Mouse (Mus musculus) heart, embryonic 12.5 days (tissue): ENCODE measurements around the gene Tfrc. TPM values are rescaled to one million over a fixed set of nuclear protein-coding genes. Genes with fewer than 3 reads are reported as not detected.
A peak's percentile ranks its signal among the peaks of the same experiment; 100 is the strongest.

Experiments used
- ATAC-seq: fragments of 200-750 bp; cut with Nextera tagmentation; 2 replicates; pipeline ENCODE4 v1.8.0; 2017; ENCODE audit warnings: moderate TSS enrichment, moderate library complexity; ENCODE audit not compliant: insufficient number of reproducible peaks, low FRiP score
- H3K27ac ChIP-seq: fragments of 300-500 bp; sonication (generic); 2 replicates; pipeline ENCODE4 v1.5.1; 2016; ENCODE audit warnings: mild to moderate bottlenecking, moderate library complexity; ENCODE audit not compliant: poor library complexity, severe bottlenecking
- H3K27me3 ChIP-seq: fragments of 300-500 bp; sonication (generic); replicated peaks from 2 replicates; pipeline ENCODE4 v1.6.1; 2016; ENCODE audit warnings: mild to moderate bottlenecking, moderate library complexity
- H3K36me3 ChIP-seq: fragments of 300-500 bp; sonication (generic); 2 replicates; pipeline ENCODE4 v1.6.1; 2016; ENCODE audit warnings: mild to moderate bottlenecking, moderate library complexity
- H3K4me1 ChIP-seq: fragments of 300-500 bp; sonication (generic); replicated peaks from 2 replicates; pipeline ENCODE4 v1.6.1; 2016; ENCODE audit warnings: mild to moderate bottlenecking
- H3K4me2 ChIP-seq: fragments of 300-500 bp; sonication (generic); 2 replicates; pipeline ENCODE4 v1.6.1; 2016; ENCODE audit warnings: mild to moderate bottlenecking, moderate library complexity
- H3K4me3 ChIP-seq: fragments of 300-500 bp; sonication (generic); 2 replicates; pipeline ENCODE4 v1.5.1; 2016; ENCODE audit warnings: mild to moderate bottlenecking
- H3K9ac ChIP-seq: fragments of 300-500 bp; sonication (generic); 2 replicates; pipeline ENCODE4 v1.6.1; 2016; ENCODE audit warnings: mild to moderate bottlenecking, moderate library complexity
- H3K9me3 ChIP-seq: fragments of 300-500 bp; sonication (generic); replicated peaks from 2 replicates; pipeline ENCODE4 v1.6.1; 2016; ENCODE audit warnings: mild to moderate bottlenecking, moderate library complexity
- WGBS: fragments of 180-500 bp; shearing (Covaris S2); methylation state at CpG from one replicate; pipeline ENCODE4 v1.1.7; 2016; 5-methylcytosine and 5-hydroxymethylcytosine counted together
- polyA plus RNA-seq: library from polyadenylated mRNA; unstranded; fragments of >200 nt; fragmentation: Nextera tagmentation; extraction: Ambion mirVana; gene quantifications from 2 replicates; pipeline ENCODE4 v1.2.1, GENCODE M21; 2016

Gene Tfrc
- polyA plus RNA-seq, 1 experiment from 2014 or later: 58.2 TPM

DNA sequence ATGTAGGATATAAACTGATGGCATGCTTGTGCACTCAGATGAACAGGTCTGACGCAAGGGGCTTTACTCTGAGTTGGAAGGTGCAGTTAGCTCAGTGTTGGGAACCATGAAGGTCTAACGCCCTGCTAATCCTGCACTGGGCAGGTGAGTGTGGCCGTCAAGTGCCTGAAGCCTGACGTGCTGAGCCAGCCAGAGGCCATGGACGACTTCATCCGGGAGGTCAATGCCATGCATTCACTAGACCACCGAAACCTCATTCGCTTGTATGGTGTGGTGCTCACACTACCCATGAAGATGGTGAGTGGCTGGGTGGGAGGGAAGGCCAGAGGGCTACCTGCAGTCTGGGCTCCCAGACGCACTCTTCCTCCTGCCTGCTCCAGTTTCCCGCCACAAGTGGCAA lies 60.5 kb downstream of the Tfrc start:
- Histone ChIP-seq H3K4me2 (no peak overlapping the region), H3K4me1 (peaks cover 82% of the 10 kb centered on the region), H3K36me3 (peaks cover 34% of the 10 kb centered on the region), H3K4me3 (no peak overlapping the region), H3K9me3 (no peaks in the 10 kb centered on the region), H3K27me3 (peaks cover 10% of the 10 kb centered on the region; the same call in 1 of the 2 replicates), H3K9ac (no peak overlapping the region), H3K27ac (no peak overlapping the region)
- WGBS: 92% methylated on average over 10 of the region's 10 CpGs
- ATAC-seq: no peak

DNA sequence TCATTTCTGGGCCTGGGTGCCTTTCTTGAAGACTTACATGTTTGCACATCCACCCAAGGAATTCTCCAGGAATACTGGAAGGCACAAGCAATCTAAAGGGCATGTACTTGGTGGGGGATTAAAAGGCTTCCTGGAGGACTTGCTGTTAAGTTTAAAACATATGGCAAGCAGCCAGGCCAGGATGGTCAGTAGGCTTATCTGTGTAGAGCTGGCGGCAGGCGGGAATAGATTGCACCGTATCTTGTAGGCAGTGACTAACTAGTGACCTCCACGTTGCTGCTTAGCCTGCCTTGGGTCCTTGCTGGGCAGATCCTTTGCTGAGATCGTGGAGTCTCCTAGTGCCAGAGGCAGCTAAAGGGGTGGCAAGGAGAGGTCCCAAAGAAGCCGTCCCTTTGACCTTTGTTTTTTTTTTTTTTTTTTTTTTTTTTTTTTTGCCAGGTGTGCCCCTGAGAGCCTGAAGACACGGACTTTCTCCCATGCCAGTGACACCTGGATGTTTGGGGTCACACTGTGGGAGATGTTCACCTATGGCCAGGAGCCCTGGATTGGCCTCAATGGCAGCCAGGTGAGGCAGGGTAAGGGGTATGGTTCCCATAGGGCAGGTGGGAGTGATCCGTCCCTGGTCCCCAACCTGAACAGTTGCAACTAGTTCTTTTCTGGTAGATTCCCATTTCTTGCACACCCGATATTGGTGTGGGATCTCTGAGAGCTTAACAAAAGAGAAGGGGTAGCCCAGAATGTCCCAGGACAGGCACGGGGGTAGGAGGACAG lies 61.8 kb downstream of the Tfrc start:
- H3K4me2 ChIP-seq: peak overlapping the region; percentile 23
- 51% methylated on average over 10 of the region's 10 CpGs for WGBS
- no peak for ATAC-seq
- H3K9ac ChIP-seq: no peak overlapping the region
- H3K27ac ChIP-seq: 0 out of 2 replicates have a peak overlapping the region, but pooled peaks have one; percentile 41
- H3K9me3 ChIP-seq: no peaks in the 10 kb centered on the region
- peaks cover 10% of the 10 kb centered on the region; the same call in 1 of the 2 replicates for H3K27me3 ChIP-seq
- H3K4me1 ChIP-seq: peaks cover 73% of the 10 kb centered on the region
- H3K4me3 ChIP-seq: no peak overlapping the region
- peaks cover 47% of the 10 kb centered on the region for H3K36me3 ChIP-seq

DNA sequence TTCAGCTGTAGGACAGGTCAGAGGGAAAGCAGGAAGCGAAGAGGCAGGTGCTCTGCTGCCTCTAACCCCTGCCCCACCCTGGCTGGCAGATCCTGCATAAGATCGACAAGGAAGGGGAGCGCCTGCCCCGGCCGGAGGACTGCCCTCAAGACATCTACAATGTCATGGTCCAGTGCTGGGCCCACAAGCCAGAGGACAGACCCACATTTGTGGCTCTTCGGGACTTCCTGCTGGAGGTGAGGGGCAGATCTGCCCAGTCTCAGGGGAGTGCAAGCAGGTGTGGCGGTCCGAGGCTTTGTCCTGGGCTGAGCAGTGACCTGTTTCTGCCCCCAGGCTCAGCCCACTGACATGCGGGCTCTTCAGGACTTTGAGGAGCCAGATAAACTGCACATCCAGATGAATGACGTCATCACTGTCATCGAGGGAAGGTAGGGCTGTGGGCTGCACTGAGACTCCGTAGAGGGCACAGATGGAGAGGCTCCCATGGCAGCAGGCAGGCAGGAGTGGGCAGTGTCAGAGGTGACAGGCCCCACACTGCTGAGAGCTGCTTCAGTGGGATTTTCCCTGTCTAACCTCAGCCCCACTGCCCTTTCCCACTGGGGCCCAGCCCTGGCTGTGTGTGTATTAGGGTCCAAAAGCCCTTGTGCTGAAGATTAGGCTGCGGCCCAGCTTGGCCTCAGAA lies 62.6 kb downstream of the Tfrc start:
- no peak overlapping the region for H3K27ac ChIP-seq
- H3K36me3 ChIP-seq: peaks cover 55% of the 10 kb centered on the region
- H3K4me2 ChIP-seq: peak overlapping the region; percentile 23
- ATAC-seq: no peak; the same call in 1 of the 2 replicates
- H3K4me1 ChIP-seq: peaks cover 64% of the 10 kb centered on the region
- WGBS: 72% methylated on average over 13 of the region's 13 CpGs
- no peaks in the 10 kb centered on the region for H3K9me3 ChIP-seq
- H3K27me3 ChIP-seq: peaks cover 10% of the 10 kb centered on the region; the same call in 1 of the 2 replicates
- H3K4me3 ChIP-seq: no peak overlapping the region
- no peak overlapping the region for H3K9ac ChIP-seq

DNA sequence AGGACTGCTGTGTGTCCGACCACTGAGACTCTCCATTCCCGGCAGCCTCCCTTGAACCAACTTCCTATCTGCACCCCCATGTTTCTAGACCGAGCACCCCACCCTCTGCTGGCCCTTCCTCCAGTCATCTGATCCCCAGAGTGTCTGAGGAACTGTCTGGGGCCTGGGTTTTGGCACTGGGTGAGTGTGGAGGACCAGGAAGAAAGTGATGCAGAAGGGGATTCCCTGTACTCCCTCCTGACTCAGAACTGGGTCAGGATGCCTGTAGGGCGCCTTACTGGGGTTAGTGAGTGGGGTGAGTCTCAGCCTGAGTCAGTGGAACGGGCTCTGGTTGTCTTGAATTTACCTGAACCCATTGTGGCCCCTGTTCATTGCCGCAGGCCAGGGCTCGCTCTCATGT lies 63.5 kb downstream of the Tfrc start:
- peaks cover 63% of the 10 kb centered on the region for H3K4me1 ChIP-seq
- H3K9ac ChIP-seq: no peak overlapping the region
- peaks cover 64% of the 10 kb centered on the region for H3K36me3 ChIP-seq
- H3K4me3 ChIP-seq: no peak overlapping the region
- 0 out of 2 replicates have a peak overlapping the region, but pooled peaks have one; percentile 1 for H3K4me2 ChIP-seq
- no peaks in the 10 kb centered on the region for H3K9me3 ChIP-seq
- peaks cover 10% of the 10 kb centered on the region; the same call in 1 of the 2 replicates for H3K27me3 ChIP-seq
- ATAC-seq: no peak
- WGBS: 83% methylated on average over 7 of the region's 7 CpGs
- H3K27ac ChIP-seq: no peak overlapping the region

DNA sequence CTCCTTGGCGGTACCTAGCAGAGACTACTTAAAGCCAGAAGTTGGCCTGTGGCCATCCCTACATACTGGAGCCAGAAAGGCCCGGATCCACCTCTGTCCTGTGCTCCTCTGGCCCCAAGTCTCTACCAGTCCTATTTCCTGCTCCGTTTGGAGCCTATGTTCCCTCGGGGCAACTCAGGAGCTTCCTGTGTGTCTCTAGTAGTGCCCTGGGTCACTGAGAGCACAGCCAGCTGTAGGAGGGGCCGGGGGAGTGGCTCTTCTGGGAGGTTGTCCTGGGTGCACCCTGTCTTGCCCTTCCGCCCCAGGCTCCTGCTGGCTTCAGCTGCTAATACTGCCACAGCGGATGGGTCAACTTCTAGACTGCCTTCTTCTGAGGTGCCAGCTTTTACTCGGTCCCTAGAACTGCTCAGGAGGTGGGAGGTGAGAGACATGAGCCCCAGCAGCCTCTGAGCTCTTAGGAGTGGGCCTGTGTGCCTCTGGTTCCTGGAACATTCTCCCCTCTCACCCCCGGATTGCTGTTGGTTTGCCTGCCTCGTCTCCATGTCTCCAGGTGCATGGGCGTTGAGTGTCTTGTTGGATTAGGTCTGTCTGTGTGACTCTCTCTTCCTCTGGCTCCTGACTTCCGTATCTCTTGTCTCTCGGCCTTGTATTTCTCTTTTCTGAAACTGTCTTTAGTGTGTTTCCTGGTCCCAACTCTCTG lies 64.3 kb downstream of the Tfrc start:
- H3K27me3 ChIP-seq: peaks cover 10% of the 10 kb centered on the region; the same call in 1 of the 2 replicates
- no peak overlapping the region for H3K9ac ChIP-seq
- H3K4me2 ChIP-seq: 0 out of 2 replicates have a peak overlapping the region, but pooled peaks have one; percentile 1
- H3K36me3 ChIP-seq: peaks cover 72% of the 10 kb centered on the region
- peaks cover 63% of the 10 kb centered on the region for H3K4me1 ChIP-seq
- no peaks in the 10 kb centered on the region for H3K9me3 ChIP-seq
- 67% methylated on average over 13 of the region's 13 CpGs for WGBS
- no peak overlapping the region for H3K27ac ChIP-seq
- no peak overlapping the region for H3K4me3 ChIP-seq
- ATAC-seq: no peak

DNA sequence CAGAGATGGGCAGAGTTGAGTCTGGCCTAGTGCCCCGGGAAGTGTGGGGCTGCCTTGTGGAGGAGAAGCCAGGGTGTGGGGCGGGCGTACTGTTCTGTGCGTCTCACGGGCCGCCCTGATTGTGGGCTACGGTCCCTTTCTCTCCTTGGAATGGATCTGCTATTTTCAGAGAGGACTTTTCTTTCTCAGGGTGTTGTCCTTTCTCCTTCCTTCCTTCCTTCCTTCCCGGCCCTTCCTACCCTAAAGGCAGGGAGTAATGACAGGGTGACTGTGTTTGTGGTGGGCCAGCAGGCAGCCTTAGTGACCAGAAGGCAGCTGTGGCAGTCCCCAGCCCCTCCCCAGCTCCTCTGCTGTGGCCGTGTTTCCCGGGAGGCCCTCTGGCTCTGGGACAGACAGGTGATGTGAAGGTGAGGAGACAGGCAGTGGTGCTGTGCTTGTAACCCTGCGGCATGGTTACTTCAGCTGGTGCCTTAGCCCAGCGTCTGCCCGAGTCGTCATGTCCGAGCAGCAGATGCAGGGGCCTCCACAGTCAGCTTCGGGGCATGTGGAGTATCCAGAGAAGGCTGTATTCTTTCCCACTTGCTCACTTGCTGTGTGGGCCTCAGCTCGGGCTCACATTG lies 65.5 kb downstream of the Tfrc start:
- no peak overlapping the region for H3K4me3 ChIP-seq
- 86% methylated on average over 17 of the region's 17 CpGs for WGBS
- H3K9me3 ChIP-seq: no peaks in the 10 kb centered on the region
- H3K36me3 ChIP-seq: peaks cover 79% of the 10 kb centered on the region
- H3K9ac ChIP-seq: no peak overlapping the region
- H3K4me1 ChIP-seq: peaks cover 59% of the 10 kb centered on the region
- no peak overlapping the region for H3K27ac ChIP-seq
- H3K27me3 ChIP-seq: peaks cover 15% of the 10 kb centered on the region
- ATAC-seq: no peak
- H3K4me2 ChIP-seq: no peak overlapping the region

DNA sequence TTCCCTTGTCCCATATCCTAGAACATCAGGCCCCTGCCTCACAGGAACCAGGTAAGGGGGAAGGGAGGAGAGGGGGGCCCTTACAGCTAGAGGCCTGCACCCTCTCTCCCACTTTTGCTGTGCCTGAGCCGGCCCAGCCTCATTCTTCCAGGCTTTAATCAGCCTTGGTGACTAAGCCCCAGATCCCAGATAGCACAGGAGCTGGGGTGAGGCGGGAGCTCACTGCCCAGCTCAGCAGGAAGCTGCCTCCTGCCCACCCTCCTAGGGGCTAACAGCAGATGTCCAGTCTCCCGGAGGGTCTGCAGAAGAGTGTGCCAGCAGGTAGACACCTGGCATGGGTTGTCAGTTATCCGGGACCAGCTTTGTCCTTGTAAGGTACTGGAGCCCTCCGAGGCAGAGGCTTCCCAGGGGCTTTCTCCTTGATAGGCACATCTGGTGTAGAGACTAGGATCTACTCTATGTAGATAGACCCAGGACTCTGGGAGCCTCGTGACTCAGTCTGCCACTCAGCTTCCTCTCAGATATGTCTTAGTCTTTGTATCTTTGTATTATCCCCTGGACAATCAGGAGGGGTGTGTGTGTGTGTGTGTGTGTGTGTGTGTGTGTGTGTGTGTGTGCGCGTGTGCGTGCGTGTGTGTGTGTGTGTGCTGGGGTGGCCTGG lies 68.5 kb downstream of the Tfrc start:
- 67% methylated on average over 10 of the region's 10 CpGs for WGBS
- H3K36me3 ChIP-seq: peaks cover 77% of the 10 kb centered on the region
- H3K27me3 ChIP-seq: peaks cover 8% of the 10 kb centered on the region; the same call in 1 of the 2 replicates
- ATAC-seq: no peak
- no peak overlapping the region for H3K4me3 ChIP-seq
- H3K27ac ChIP-seq: no peak overlapping the region
- H3K4me2 ChIP-seq: no peak overlapping the region
- no peak overlapping the region for H3K9ac ChIP-seq
- H3K9me3 ChIP-seq: no peaks in the 10 kb centered on the region
- peaks cover 29% of the 10 kb centered on the region for H3K4me1 ChIP-seq

DNA sequence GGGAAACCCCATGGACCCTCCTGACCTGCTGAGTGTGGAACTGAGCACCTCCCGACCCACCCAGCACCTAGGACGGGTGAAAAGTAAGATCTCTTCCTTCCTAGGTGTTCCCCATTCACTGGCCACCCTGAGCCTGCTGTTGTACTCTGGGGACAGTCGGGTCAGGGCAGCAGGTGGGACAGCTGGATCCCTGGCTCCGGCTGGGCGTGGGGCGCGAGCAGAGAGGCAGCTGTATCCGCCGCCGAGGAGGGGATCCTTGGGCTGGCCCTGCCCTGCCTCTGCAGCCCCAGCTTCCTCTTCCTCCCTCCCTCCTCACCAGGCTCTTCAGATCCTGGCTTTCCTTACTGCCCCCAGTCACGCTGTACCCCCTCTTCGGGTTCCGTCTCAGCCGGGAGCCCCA lies 69.2 kb downstream of the Tfrc start:
- peaks cover 22% of the 10 kb centered on the region for H3K4me1 ChIP-seq
- ATAC-seq: no peak
- H3K9ac ChIP-seq: no peak overlapping the region
- peaks cover 80% of the 10 kb centered on the region for H3K36me3 ChIP-seq
- peaks cover 8% of the 10 kb centered on the region; the same call in 1 of the 2 replicates for H3K27me3 ChIP-seq
- H3K27ac ChIP-seq: no peak overlapping the region
- no peak overlapping the region for H3K4me2 ChIP-seq
- H3K4me3 ChIP-seq: no peak overlapping the region
- 71% methylated on average over 14 of the region's 14 CpGs for WGBS
- no peaks in the 10 kb centered on the region for H3K9me3 ChIP-seq

DNA sequence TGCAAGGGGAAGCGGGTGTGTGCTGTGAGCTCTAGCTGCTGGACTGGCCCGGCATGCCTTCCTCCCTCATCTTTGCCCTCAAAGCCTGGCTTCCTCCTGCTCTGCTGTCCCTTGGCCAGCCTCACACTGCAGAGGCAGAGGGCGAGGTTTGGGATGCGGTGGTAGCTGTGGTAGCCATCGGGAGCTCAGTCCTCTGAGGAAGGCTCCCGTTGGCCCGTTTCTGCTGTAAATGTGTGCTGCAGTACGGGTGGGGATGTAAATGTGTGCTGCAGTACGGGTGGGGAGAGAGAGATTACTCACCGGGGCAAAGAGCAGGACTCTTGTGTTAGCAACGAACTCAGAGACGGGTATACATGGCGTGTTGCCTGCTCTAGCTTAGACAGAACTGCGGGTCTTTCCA lies 70.1 kb downstream of the Tfrc start:
- Histone ChIP-seq H3K27ac (no peak overlapping the region), H3K36me3 (peaks cover 76% of the 10 kb centered on the region), H3K4me2 (no peak overlapping the region), H3K4me3 (no peak overlapping the region), H3K27me3 (peaks cover 7% of the 10 kb centered on the region; the same call in 1 of the 2 replicates), H3K9ac (no peak overlapping the region), H3K4me1 (peaks cover 21% of the 10 kb centered on the region), H3K9me3 (no peaks in the 10 kb centered on the region)
- ATAC-seq: no peak
- 78% methylated on average over 14 of the region's 14 CpGs for WGBS

DNA sequence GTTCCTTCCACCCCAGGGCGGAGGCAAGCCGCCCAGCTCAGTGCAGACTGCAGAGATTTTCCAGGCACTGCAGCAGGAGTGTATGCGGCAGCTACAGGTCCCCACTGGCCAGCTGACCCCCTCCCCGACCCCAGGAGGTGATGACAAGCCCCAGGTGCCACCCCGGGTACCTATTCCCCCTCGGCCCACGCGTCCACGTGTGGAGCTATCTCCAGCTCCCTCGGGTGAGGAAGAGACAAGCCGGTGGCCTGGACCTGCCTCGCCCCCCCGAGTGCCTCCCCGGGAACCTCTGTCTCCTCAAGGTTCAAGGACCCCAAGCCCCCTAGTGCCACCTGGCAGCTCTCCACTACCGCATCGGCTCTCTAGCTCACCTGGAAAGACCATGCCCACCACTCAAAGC lies 71.3 kb downstream of the Tfrc start:
- Histone ChIP-seq H3K9ac (no peak overlapping the region), H3K4me2 (no peak overlapping the region), H3K27ac (no peak overlapping the region), H3K27me3 (peaks cover 5% of the 10 kb centered on the region; the same call in 1 of the 2 replicates), H3K9me3 (no peaks in the 10 kb centered on the region), H3K4me3 (no peak overlapping the region), H3K4me1 (peaks cover 19% of the 10 kb centered on the region), H3K36me3 (peaks cover 65% of the 10 kb centered on the region)
- WGBS: 83% methylated on average over 16 of the region's 16 CpGs
- no peak for ATAC-seq
